20 mouse cellular contexts compared by ENCODE assay signal in genomic region chr5:139557079-139557478, GRCm38 (mm10). TPM values are rescaled to one million over a fixed set of nuclear protein-coding genes. Genes with fewer than 3 reads are reported as not detected.
DNase-seq lines count a peak whose midpoint lies in the region; ATAC-seq and TF ChIP-seq lines count a peak whose summit lies in the region.
"Had no signal": no experiment of that assay in that cellular context is flagged by ENCODE, and none has a peak within 500 bp of the region (broad histone marks: within the 10 kb centered on the region; RNA-seq: fewer than 3 reads in every experiment).

No protein-coding gene starts in this region.

- no peak for TF ChIP-seq CTCF in intestine, postnatal 0 days (IDR thresholded peaks at IDR 0.05; ENCODE audit: low read depth)

- H3K36me3 ChIP-seq in kidney, embryonic 14.5 days (ENCODE audit: control insufficient read depth, insufficient read depth, low read length), result no peaks in the 10 kb centered on the region
- no peaks in the 10 kb centered on the region for H3K36me3 ChIP-seq in midbrain, embryonic 12.5 days
- no peaks in the 10 kb centered on the region for H3K36me3 ChIP-seq in midbrain, embryonic 16.5 days (ENCODE audit: control insufficient read depth, insufficient read depth, low read length)
- H3K36me3 ChIP-seq in hindbrain, embryonic 13.5 days, result no peaks in the 10 kb centered on the region
- H3K36me3 ChIP-seq in neural tube, embryonic 13.5 days, result no peaks in the 10 kb centered on the region
- H3K36me3 ChIP-seq in intestine, postnatal 0 days (ENCODE audit: control insufficient read depth, insufficient read depth), result no peaks in the 10 kb centered on the region
- H3K36me3 ChIP-seq: liver, embryonic 13.5 days; stomach, embryonic 15.5 days had no signal

- no peak for ATAC-seq in kidney, embryonic 14.5 days (ENCODE audit: low FRiP score, low TSS enrichment)
- ATAC-seq in midbrain, embryonic 12.5 days (ENCODE audit: low FRiP score, low read depth), result no peak
- no peak for ATAC-seq in midbrain, embryonic 16.5 days
- no peak for ATAC-seq in hindbrain, embryonic 13.5 days (ENCODE audit: low FRiP score)
- ATAC-seq in neural tube, embryonic 13.5 days (ENCODE audit: low read depth), result no peak
- ATAC-seq in intestine, postnatal 0 days, result no peak
- ATAC-seq: forebrain, embryonic 13.5 days had no signal

- peak overlapping the region; percentile 36 for H3K4me2 ChIP-seq in kidney, embryonic 14.5 days (replicated peaks; ENCODE audit: low read depth, low read length)
- 0 out of 2 replicates have a peak overlapping the region, but pooled peaks have one; percentile 45 for H3K4me2 ChIP-seq in midbrain, embryonic 12.5 days (replicated peaks)
- no peak overlapping the region for H3K4me2 ChIP-seq in midbrain, embryonic 16.5 days (ENCODE audit: low read length)
- no peak overlapping the region for H3K4me2 ChIP-seq in hindbrain, embryonic 13.5 days
- peak overlapping the region; percentile 40; the same call in 1 of the 2 replicates for H3K4me2 ChIP-seq in neural tube, embryonic 13.5 days
- no peak overlapping the region for H3K4me2 ChIP-seq in intestine, postnatal 0 days (replicated peaks; ENCODE audit: low read depth)
- H3K4me2 ChIP-seq: liver, embryonic 13.5 days had no signal

- H3K4me1 ChIP-seq in kidney, embryonic 14.5 days (ENCODE audit: control insufficient read depth, insufficient read depth, low read length), result peaks cover 50% of the 10 kb centered on the region
- H3K4me1 ChIP-seq in midbrain, embryonic 12.5 days, result peaks cover 66% of the 10 kb centered on the region
- H3K4me1 ChIP-seq in midbrain, embryonic 16.5 days (ENCODE audit: control insufficient read depth, insufficient read depth, low read length), result peaks cover 26% of the 10 kb centered on the region
- peaks cover 77% of the 10 kb centered on the region for H3K4me1 ChIP-seq in hindbrain, embryonic 13.5 days (replicated peaks)
- peaks cover 80% of the 10 kb centered on the region for H3K4me1 ChIP-seq in neural tube, embryonic 13.5 days (replicated peaks)
- 0 out of 2 replicates have a peak, but pooled peaks cover 3% of the 10 kb centered on the region for H3K4me1 ChIP-seq in intestine, postnatal 0 days (replicated peaks; ENCODE audit: control insufficient read depth, insufficient read depth, low read length)
- H3K4me1 ChIP-seq: liver, embryonic 13.5 days had no signal

- DNase-seq in kidney, postnatal 4 days, result no peak
- DNase-seq: adrenal gland, adult 2 months; cerebellum, adult 11 months; kidney, adult 9 months; layer of hippocampus, postnatal 36 days; liver, embryonic 13.5 days; lung, embryonic 14.5 days; thymus, postnatal 25 days had no signal

- 4% methylated on average over 10 of the region's 10 CpGs for WGBS in kidney, embryonic 14.5 days
- under 1% methylated on average over 10 of the region's 10 CpGs for WGBS in midbrain, embryonic 12.5 days
- WGBS in midbrain, embryonic 16.5 days, result 8% methylated on average over 10 of the region's 10 CpGs
- WGBS in hindbrain, embryonic 13.5 days, result 2% methylated on average over 10 of the region's 10 CpGs
- 6% methylated on average over 10 of the region's 10 CpGs for WGBS in neural tube, embryonic 13.5 days
- WGBS in intestine, postnatal 0 days, result 14% methylated on average over 10 of the region's 10 CpGs

- peak overlapping the region; percentile 73 for H3K27ac ChIP-seq in kidney, embryonic 14.5 days (ENCODE audit: low read depth, low read length)
- H3K27ac ChIP-seq in midbrain, embryonic 12.5 days (replicated peaks), result 0 out of 2 replicates have a peak overlapping the region, but pooled peaks have one; percentile 0
- no peak overlapping the region for H3K27ac ChIP-seq in midbrain, embryonic 16.5 days (ENCODE audit: low read length)
- 0 out of 2 replicates have a peak overlapping the region, but pooled peaks have one; percentile 70 for H3K27ac ChIP-seq in hindbrain, embryonic 13.5 days
- peak overlapping the region; percentile 33; the same call in 1 of the 2 replicates for H3K27ac ChIP-seq in neural tube, embryonic 13.5 days (replicated peaks)
- no peak overlapping the region for H3K27ac ChIP-seq in intestine, postnatal 0 days (ENCODE audit: low read depth, low read length)
- H3K27ac ChIP-seq: forebrain, embryonic 13.5 days; layer of hippocampus, adult 2 months; liver, embryonic 13.5 days; stomach, embryonic 15.5 days had no signal

- H3K27me3 ChIP-seq in kidney, embryonic 14.5 days (ENCODE audit: control insufficient read depth, insufficient read depth, low read length), result peaks cover 84% of the 10 kb centered on the region
- peaks cover 92% of the 10 kb centered on the region for H3K27me3 ChIP-seq in midbrain, embryonic 12.5 days
- peaks cover 26% of the 10 kb centered on the region for H3K27me3 ChIP-seq in midbrain, embryonic 16.5 days (ENCODE audit: control insufficient read depth, insufficient read depth, low read depth, low read length)
- peaks cover 91% of the 10 kb centered on the region for H3K27me3 ChIP-seq in hindbrain, embryonic 13.5 days
- H3K27me3 ChIP-seq in neural tube, embryonic 13.5 days, result peaks cover 94% of the 10 kb centered on the region
- H3K27me3 ChIP-seq in intestine, postnatal 0 days (replicated peaks; ENCODE audit: control insufficient read depth, insufficient read depth, low read length), result peaks cover 83% of the 10 kb centered on the region

- peak overlapping the region; percentile 45; the same call in 1 of the 2 replicates for H3K9ac ChIP-seq in kidney, embryonic 14.5 days (ENCODE audit: low read depth, low read length)
- H3K9ac ChIP-seq in midbrain, embryonic 12.5 days (replicated peaks), result no peak overlapping the region
- no peak overlapping the region for H3K9ac ChIP-seq in midbrain, embryonic 16.5 days (ENCODE audit: low read depth, low read length)
- no peak overlapping the region for H3K9ac ChIP-seq in hindbrain, embryonic 13.5 days
- no peak overlapping the region for H3K9ac ChIP-seq in neural tube, embryonic 13.5 days
- H3K9ac ChIP-seq in intestine, postnatal 0 days (ENCODE audit: low read depth, low read length), result no peak overlapping the region
- H3K9ac ChIP-seq: liver, embryonic 13.5 days; lung, embryonic 14.5 days; stomach, embryonic 15.5 days had no signal

- no peaks in the 10 kb centered on the region for H3K9me3 ChIP-seq in kidney, embryonic 14.5 days (ENCODE audit: control insufficient read depth, low read length)
- H3K9me3 ChIP-seq in midbrain, embryonic 12.5 days, result no peaks in the 10 kb centered on the region
- no peaks in the 10 kb centered on the region for H3K9me3 ChIP-seq in midbrain, embryonic 16.5 days (replicated peaks; ENCODE audit: control insufficient read depth, low read length, poor library complexity, severe bottlenecking)
- no peaks in the 10 kb centered on the region for H3K9me3 ChIP-seq in hindbrain, embryonic 13.5 days
- H3K9me3 ChIP-seq in neural tube, embryonic 13.5 days, result no peaks in the 10 kb centered on the region
- H3K9me3 ChIP-seq in intestine, postnatal 0 days (ENCODE audit: control insufficient read depth), result no peaks in the 10 kb centered on the region
- H3K9me3 ChIP-seq: forebrain, embryonic 13.5 days; liver, embryonic 13.5 days; stomach, embryonic 15.5 days had no signal

- H3K4me3 ChIP-seq in kidney, embryonic 14.5 days (ENCODE audit: low read length), result peak overlapping the region; percentile 7
- 0 out of 2 replicates have a peak overlapping the region, but pooled peaks have one; percentile 15 for H3K4me3 ChIP-seq in midbrain, embryonic 12.5 days
- H3K4me3 ChIP-seq in midbrain, embryonic 16.5 days (ENCODE audit: low read depth, low read length), result no peak overlapping the region
- no peak overlapping the region for H3K4me3 ChIP-seq in hindbrain, embryonic 13.5 days
- H3K4me3 ChIP-seq in neural tube, embryonic 13.5 days, result no peak overlapping the region
- no peak overlapping the region for H3K4me3 ChIP-seq in intestine, postnatal 0 days (ENCODE audit: low read depth, low read length)
- H3K4me3 ChIP-seq: layer of hippocampus, adult 2 months; liver, embryonic 13.5 days had no signal

RNA-seq across cellular contexts. Expression of gene Uncx, which starts 13.8 kb away (rescaled TPM):
- polyA plus RNA-seq in kidney, embryonic 14.5 days (2014; fragmentation: Nextera tagmentation; extraction: Ambion mirVana), result 130 and 131 TPM in 2 replicates
- 84.9 and 90.8 TPM in 2 replicates for polyA plus RNA-seq in midbrain, embryonic 12.5 days (2016; fragmentation: Nextera tagmentation; extraction: Ambion mirVana)
- polyA plus RNA-seq in midbrain, embryonic 16.5 days (2015; fragmentation: Nextera tagmentation; extraction: Ambion mirVana), result 22.5 and 23.8 TPM in 2 replicates
- 48.8 and 60.7 TPM in 2 replicates for polyA plus RNA-seq in hindbrain, embryonic 13.5 days (2015; fragmentation: Nextera tagmentation; extraction: Ambion mirVana)
- 43.3 and 46.4 TPM in 2 replicates for polyA plus RNA-seq in neural tube, embryonic 13.5 days (2015; fragmentation: Nextera tagmentation; extraction: Ambion mirVana)
- polyA plus RNA-seq in intestine, postnatal 0 days (2015; fragmentation: Nextera tagmentation; extraction: Ambion mirVana), result not detected in 2 replicates
- polyA plus RNA-seq: adrenal gland, adult 2 months; C2C12; cortical plate, adult 2 months; heart, embryonic 14.5 days; liver, embryonic 13.5 days; lung, embryonic 14.5 days had no signal

Comparison
In these comparisons a context has a peak if more than half of its experiments do, and no peak if none do; other contexts are left out.
1. H3K27ac ChIP-seq: peak in kidney, embryonic 14.5 days (single experiment), midbrain, embryonic 12.5 days (single experiment), hindbrain, embryonic 13.5 days (single experiment) and neural tube, embryonic 13.5 days (single experiment); none in midbrain, embryonic 16.5 days (single experiment) and intestine, postnatal 0 days (single experiment).
2. H3K4me2 ChIP-seq: peak in kidney, embryonic 14.5 days (single experiment), midbrain, embryonic 12.5 days (single experiment) and neural tube, embryonic 13.5 days (single experiment); none in midbrain, embryonic 16.5 days (single experiment), hindbrain, embryonic 13.5 days (single experiment) and intestine, postnatal 0 days (single experiment).
3. H3K4me3 ChIP-seq: peak in kidney, embryonic 14.5 days (single experiment) and midbrain, embryonic 12.5 days (single experiment); none in midbrain, embryonic 16.5 days (single experiment), hindbrain, embryonic 13.5 days (single experiment), neural tube, embryonic 13.5 days (single experiment) and intestine, postnatal 0 days (single experiment).
4. RNA of gene Uncx, which starts 13.8 kb away (polyA plus RNA-seq): 130 to 131 TPM in kidney, embryonic 14.5 days, 84.9 to 90.8 TPM in midbrain, embryonic 12.5 days, 48.8 to 60.7 TPM in hindbrain, embryonic 13.5 days, 43.3 to 46.4 TPM in neural tube, embryonic 13.5 days and 22.5 to 23.8 TPM in midbrain, embryonic 16.5 days; not detected in intestine, postnatal 0 days; every median in the first group is over 10 times any median in the second.